In genomic region chr10:30842643-30843437, GRCm38 (mm10) we compare ENCODE assay signal across 8 mouse cellular contexts. TPM values are rescaled to one million over a fixed set of nuclear protein-coding genes. Genes with fewer than 3 reads are reported as not detected.
DNase-seq lines count a peak whose midpoint lies in the region; ATAC-seq lines count a peak whose summit lies in the region.

Hey2 (minus strand) TSS chr10:30842801.

- H3K27me3 ChIP-seq in heart, embryonic 11.5 days (ENCODE audit: control insufficient read depth, insufficient read depth, low read length): no peaks in the 10 kb centered on the region; the same call in 1 of the 2 replicates
- H3K27me3 ChIP-seq in kidney, embryonic 16.5 days (ENCODE audit: insufficient read depth, low read length): peaks cover 12% of the 10 kb centered on the region; the same call in 1 of the 2 replicates

- peak within 1 kb of the TSS; percentile 61 for H3K4me3 ChIP-seq in brown adipose tissue, adult 24 weeks (ENCODE audit: insufficient read depth, low read depth, low read length)
- H3K4me3 ChIP-seq in heart, embryonic 11.5 days (ENCODE audit: low read depth, low read length): peak within 1 kb of the TSS; percentile 74
- H3K4me3 ChIP-seq in kidney, embryonic 16.5 days (ENCODE audit: low read length): peak within 1 kb of the TSS; percentile 64

- peak; percentile 93 for DNase-seq in CD4-positive helper T cell, adult 2 months (ENCODE audit: low read depth, low spot score)
- peak; percentile 97 for DNase-seq in liver
- peak; percentile 76 to 85 for DNase-seq in monocyte, adult 2 months (ENCODE audit: low read depth in 1 of 2, low spot score in 2 of 2)
- peak; percentile 87 to 88 for DNase-seq in spleen, postnatal 14 days (ENCODE audit: low spot score in 2 of 2)

- H3K4me2 ChIP-seq in heart, embryonic 11.5 days: peak within 1 kb of the TSS; percentile 66
- peak within 1 kb of the TSS; percentile 93 for H3K4me2 ChIP-seq in kidney, embryonic 16.5 days (replicated peaks; ENCODE audit: low read depth, low read length)

- H3K36me3 ChIP-seq in heart, embryonic 11.5 days (ENCODE audit: control insufficient read depth, insufficient read depth, low read length): no peaks in the 10 kb centered on the region
- H3K36me3 ChIP-seq in kidney, embryonic 16.5 days (ENCODE audit: insufficient read depth, low read length): no peaks in the 10 kb centered on the region

- H3K27ac ChIP-seq in brown adipose tissue, adult 24 weeks (replicated peaks; ENCODE audit: low read depth, low read length): no peak within 1 kb of the TSS
- peak within 1 kb of the TSS; percentile 87 for H3K27ac ChIP-seq in heart, embryonic 11.5 days (ENCODE audit: low read depth, low read length)
- peak within 1 kb of the TSS; percentile 45 for H3K27ac ChIP-seq in kidney, embryonic 16.5 days (ENCODE audit: low read length)

- WGBS in heart, embryonic 11.5 days (ENCODE audit: insufficient replicate concordance): under 1% methylated on average over 70 of the region's 70 CpGs
- WGBS in kidney, embryonic 16.5 days: under 1% methylated on average over 70 of the region's 70 CpGs

- H3K9ac ChIP-seq in heart, embryonic 11.5 days (ENCODE audit: low read depth, low read length): peak within 1 kb of the TSS; percentile 81
- H3K9ac ChIP-seq in kidney, embryonic 16.5 days (replicated peaks; ENCODE audit: low read length): peak within 1 kb of the TSS; percentile 69

- peak; percentile 100 for ATAC-seq in erythroid progenitor cell, adult 5-6 weeks (replicated peaks; ENCODE audit: low FRiP score, poor library complexity, severe bottlenecking)
- ATAC-seq in heart, embryonic 11.5 days (replicated peaks; ENCODE audit: insufficient number of reproducible peaks, low FRiP score, low TSS enrichment): peak; percentile 99
- ATAC-seq in kidney, embryonic 16.5 days (ENCODE audit: low FRiP score, low TSS enrichment): peak; percentile 98

- H3K4me1 ChIP-seq in brown adipose tissue, adult 24 weeks (ENCODE audit: control insufficient read depth, insufficient read depth, insufficient read length, low read length): peaks cover 6% of the 10 kb centered on the region
- H3K4me1 ChIP-seq in heart, embryonic 11.5 days (ENCODE audit: control insufficient read depth, insufficient read depth, low read length): peaks cover 9% of the 10 kb centered on the region
- peaks cover 25% of the 10 kb centered on the region for H3K4me1 ChIP-seq in kidney, embryonic 16.5 days (ENCODE audit: insufficient read depth, low read length)

- no peaks in the 10 kb centered on the region for H3K9me3 ChIP-seq in heart, embryonic 11.5 days (replicated peaks; ENCODE audit: control insufficient read depth, low read length)
- H3K9me3 ChIP-seq in kidney, embryonic 16.5 days (ENCODE audit: low read length): no peaks in the 10 kb centered on the region

RNA-seq across cellular contexts. Expression of gene Hey2, which starts in this region (rescaled TPM):
- polyA plus RNA-seq in brown adipose tissue, adult 24 weeks (2012; ENCODE audit: insufficient read depth, insufficient read length, missing spikeins): 0.67 and 2.0 TPM in 2 replicates
- not detected in 2 replicates for total RNA-seq in erythroid progenitor cell, adult 5-6 weeks (2015; ENCODE audit: low replicate concordance)
- total RNA-seq in erythroid progenitor cell, adult 5-6 weeks (2017; ENCODE audit: low replicate concordance): not detected in 2 replicates
- 23.2 and 29.9 TPM in 2 replicates for polyA plus RNA-seq in heart, embryonic 11.5 days (2014; fragmentation: Nextera tagmentation; extraction: Ambion mirVana)
- 5.7 and 6.0 TPM in 2 replicates for polyA plus RNA-seq in kidney, embryonic 16.5 days (2015; fragmentation: Nextera tagmentation; extraction: Ambion mirVana)

Comparison
In these comparisons a context has a peak if more than half of its experiments do, and no peak if none do; other contexts are left out.
1. Peak in ATAC-seq in erythroid progenitor cell, adult 5-6 weeks; RNA of the gene not detected or under 1 TPM.